Mouse (Mus musculus) stomach, postnatal 0 days (tissue): ENCODE measurements at regions not wholly inside any gene's neighbourhood (a gene's known extent, or its start where the extent isn't known, plus 50 kb on each side); places are given as distances from the start of the nearest gene placed in this dataset.

Experiments used
- CTCF ChIP-seq: IDR thresholded peaks from 2 replicates; pipeline ENCODE4 v1.5.1; 2016; ENCODE audit warnings: antibody characterized with exemption, low read depth, mild to moderate bottlenecking, moderate library complexity
- EP300 ChIP-seq: optimal IDR thresholded peaks from 2 replicates; pipeline ENCODE3; 2016; ENCODE audit warnings: antibody characterized with exemption

- TF ChIP-seq CTCF (no peak), EP300 (no peak)
Measured at GRCm38 (mm10) chr13:79400082-79400481, 1200.5 kb upstream of the Nr2f1 start.
